Mouse (Mus musculus) hindbrain, embryonic 16.5 days (tissue): ENCODE data around the gene Mctp2. TPM values are rescaled to one million over a fixed set of nuclear protein-coding genes. Genes with fewer than 3 reads are reported as not detected.

ENCODE experiments used
- ATAC-seq: fragments of 200-750 bp; cut with Nextera tagmentation; 2 replicates; pipeline ENCODE4 v1.8.0; 2017; ENCODE audit warnings: moderate TSS enrichment, moderate library complexity
- H3K27ac ChIP-seq: fragments of 300-500 bp; sonication (generic); 2 replicates; pipeline ENCODE4 v1.5.1; 2014; ENCODE audit warnings: low read depth, mild to moderate bottlenecking, control low read depth, low read length, moderate library complexity
- H3K27me3 ChIP-seq: fragments of 300-500 bp; sonication (generic); replicated peaks from 2 replicates; pipeline ENCODE4 v1.6.1; 2014; ENCODE audit warnings: low read length; ENCODE audit not compliant: control insufficient read depth, insufficient read depth
- H3K36me3 ChIP-seq: fragments of 300-500 bp; sonication (generic); 2 replicates; pipeline ENCODE4 v1.6.1; 2014; ENCODE audit warnings: mild to moderate bottlenecking, low read length, moderate library complexity, mixed read lengths; ENCODE audit not compliant: control insufficient read depth, insufficient read depth
- H3K4me1 ChIP-seq: fragments of 300-500 bp; sonication (generic); 2 replicates; pipeline ENCODE4 v1.6.1; 2014; ENCODE audit warnings: low read depth, low read length; ENCODE audit not compliant: control insufficient read depth, insufficient read depth
- H3K4me2 ChIP-seq: fragments of 300-500 bp; sonication (generic); 2 replicates; pipeline ENCODE4 v1.6.1; 2014; ENCODE audit warnings: mild to moderate bottlenecking, low read length, control low read depth, moderate library complexity
- H3K4me3 ChIP-seq: fragments of 300-500 bp; sonication (generic); 2 replicates; pipeline ENCODE4 v1.5.1; 2014; ENCODE audit warnings: mild to moderate bottlenecking, low read length, control low read depth, moderate library complexity
- H3K9ac ChIP-seq: fragments of 300-500 bp; sonication (generic); 2 replicates; pipeline ENCODE4 v1.6.1; 2014; ENCODE audit warnings: low read depth, mild to moderate bottlenecking, control low read depth, low read length, moderate library complexity
- H3K9me3 ChIP-seq: fragments of 300-500 bp; sonication (generic); 2 replicates; pipeline ENCODE4 v1.6.1; 2014; ENCODE audit warnings: mild to moderate bottlenecking, low read length, moderate library complexity; ENCODE audit not compliant: control insufficient read depth
- WGBS: fragments of 180-500 bp; shearing (Covaris S2); extraction: QIAGEN DNeasy Blood & Tissue Kit; methylation state at CpG from one replicate; pipeline ENCODE4 v1.1.7; 2014; 5-methylcytosine and 5-hydroxymethylcytosine counted together
- polyA plus RNA-seq: library from polyadenylated mRNA; unstranded; fragments of >200 nt; fragmentation: Nextera tagmentation; extraction: Ambion mirVana; gene quantifications from 2 replicates; pipeline ENCODE4 v1.2.1, GENCODE M21; 2015

The Mctp2 gene
- polyA plus RNA-seq, 1 experiment from 2014 or later: 0.74 TPM

- H3K27ac ChIP-seq: no peak overlapping the region
- H3K36me3 ChIP-seq: no peaks in the 10 kb centered on the region
- H3K27me3 ChIP-seq: no peaks in the 10 kb centered on the region
- H3K4me2 ChIP-seq: no peak overlapping the region
- H3K9ac ChIP-seq: no peak overlapping the region
- H3K9me3 ChIP-seq: no peaks in the 10 kb centered on the region
- H3K4me3 ChIP-seq: no peak overlapping the region
- no peak for ATAC-seq
- 88% methylated on average over 13 of the region's 13 CpGs for WGBS
- no peaks in the 10 kb centered on the region for H3K4me1 ChIP-seq
Measured at GRCm38 (mm10) chr7:72165726-72166701, 140.4 kb downstream of the Mctp2 start.

GRCm38 (mm10) chr7:72162256-72162655 lies 144.2 kb downstream of the Mctp2 start:
- no peaks in the 10 kb centered on the region for H3K27me3 ChIP-seq
- H3K4me2 ChIP-seq: no peak overlapping the region
- H3K9ac ChIP-seq: no peak overlapping the region
- 0% methylated on average over 1 of the region's 1 CpGs for WGBS
- H3K36me3 ChIP-seq: no peaks in the 10 kb centered on the region
- no peaks in the 10 kb centered on the region for H3K9me3 ChIP-seq
- no peak overlapping the region for H3K4me3 ChIP-seq
- ATAC-seq: no peak
- no peaks in the 10 kb centered on the region for H3K4me1 ChIP-seq
- H3K27ac ChIP-seq: no peak overlapping the region

- no peak overlapping the region for H3K4me2 ChIP-seq
- no peaks in the 10 kb centered on the region for H3K36me3 ChIP-seq
- no peak overlapping the region for H3K27ac ChIP-seq
- no peak overlapping the region for H3K9ac ChIP-seq
- H3K9me3 ChIP-seq: no peaks in the 10 kb centered on the region
- H3K4me3 ChIP-seq: no peak overlapping the region
- no peaks in the 10 kb centered on the region for H3K27me3 ChIP-seq
- 70% methylated on average over 4 of the region's 4 CpGs for WGBS
- 0 out of 2 replicates have a peak, but pooled peaks have one; percentile 14 for ATAC-seq
- no peaks in the 10 kb centered on the region for H3K4me1 ChIP-seq
Measured at GRCm38 (mm10) chr7:72159513-72160063, 146.8 kb downstream of the Mctp2 start.

- 43% methylated on average over 7 of the region's 7 CpGs for WGBS
- ATAC-seq: no peak
- Histone ChIP-seq H3K27me3 (no peaks in the 10 kb centered on the region), H3K9ac (no peak overlapping the region), H3K27ac (no peak overlapping the region), H3K4me2 (no peak overlapping the region), H3K4me1 (no peaks in the 10 kb centered on the region), H3K36me3 (no peaks in the 10 kb centered on the region), H3K4me3 (no peak overlapping the region), H3K9me3 (no peaks in the 10 kb centered on the region)
Measured at GRCm38 (mm10) chr7:72150799-72151708, 155.4 kb downstream of the Mctp2 start.

- H3K4me2 ChIP-seq: no peak overlapping the region
- H3K36me3 ChIP-seq: no peaks in the 10 kb centered on the region
- no peak overlapping the region for H3K9ac ChIP-seq
- H3K4me1 ChIP-seq: no peaks in the 10 kb centered on the region
- no peaks in the 10 kb centered on the region for H3K27me3 ChIP-seq
- no peak overlapping the region for H3K27ac ChIP-seq
- 16% methylated on average over 3 of the region's 3 CpGs for WGBS
- ATAC-seq: no peak
- H3K4me3 ChIP-seq: no peak overlapping the region
- H3K9me3 ChIP-seq: no peaks in the 10 kb centered on the region
Measured at GRCm38 (mm10) chr7:72149073-72149472, 157.3 kb downstream of the Mctp2 start.

GRCm38 (mm10) chr7:72146849-72147248 lies 159.6 kb downstream of the Mctp2 start:
- Histone ChIP-seq H3K36me3 (no peaks in the 10 kb centered on the region), H3K4me2 (no peak overlapping the region), H3K4me3 (no peak overlapping the region), H3K9ac (no peak overlapping the region), H3K27me3 (no peaks in the 10 kb centered on the region), H3K27ac (no peak overlapping the region), H3K4me1 (no peaks in the 10 kb centered on the region), H3K9me3 (no peaks in the 10 kb centered on the region)
- ATAC-seq: no peak

GRCm38 (mm10) chr7:72145726-72146520 lies 160.5 kb downstream of the Mctp2 start:
- Histone ChIP-seq H3K9me3 (no peaks in the 10 kb centered on the region), H3K9ac (no peak overlapping the region), H3K36me3 (no peaks in the 10 kb centered on the region), H3K4me1 (no peaks in the 10 kb centered on the region), H3K4me3 (no peak overlapping the region), H3K27me3 (no peaks in the 10 kb centered on the region), H3K27ac (no peak overlapping the region), H3K4me2 (no peak overlapping the region)
- WGBS: 61% methylated on average over 17 of the region's 17 CpGs
- ATAC-seq: no peak

- no peak overlapping the region for H3K4me3 ChIP-seq
- H3K4me2 ChIP-seq: no peak overlapping the region
- H3K9ac ChIP-seq: no peak overlapping the region
- H3K4me1 ChIP-seq: no peaks in the 10 kb centered on the region
- 95% methylated on average over 4 of the region's 4 CpGs for WGBS
- no peak for ATAC-seq
- no peaks in the 10 kb centered on the region for H3K27me3 ChIP-seq
- H3K27ac ChIP-seq: no peak overlapping the region
- no peaks in the 10 kb centered on the region for H3K36me3 ChIP-seq
- H3K9me3 ChIP-seq: no peaks in the 10 kb centered on the region
Measured at GRCm38 (mm10) chr7:72138701-72139100, 167.7 kb downstream of the Mctp2 start.
